Mouse (Mus musculus): ENCODE data around the gene Lipt1. TPM values are rescaled to one million over a fixed set of nuclear protein-coding genes. Genes with fewer than 3 reads are reported as not detected.

The Lipt1 gene
- polyA plus RNA-seq (2012; fragmentation: generic; extraction: Trizol), result 8.3 TPM

GRCm38 (mm10) chr1:37871704-37872103, at the start of gene Lipt1:
Gene Lipt1 (plus strand): TSS chr1:37871738.
- Histone ChIP-seq H3K79me2 (ENCODE audit: control insufficient read depth, insufficient read depth) (no peaks in the 10 kb centered on the region), H3K4me2 (ENCODE audit: low read depth) (peak within 1 kb of the TSS; percentile 81), H3K27me3 (ENCODE audit: control insufficient read depth, insufficient read depth, insufficient read length) (no peaks in the 10 kb centered on the region), H3K4me3 (peak within 1 kb of the TSS; percentile 42), H3K36me3 (ENCODE audit: control insufficient read depth, insufficient read depth) (peaks cover 17% of the 10 kb centered on the region), H3ac (ENCODE audit: control insufficient read depth, insufficient read length) (peak within 1 kb of the TSS; percentile 57)
- TF ChIP-seq POLR2AphosphoS2 (IDR thresholded peaks at IDR 0.05; ENCODE audit: insufficient read length, low read depth) (no peak), SRF (IDR thresholded peaks at IDR 0.05; ENCODE audit: control insufficient read depth, insufficient read length, low read depth) (no peak), REST (IDR thresholded peaks at IDR 0.05; ENCODE audit: insufficient read depth, insufficient read length) (no peak), TCF3 (IDR thresholded peaks at IDR 0.05; ENCODE audit: insufficient read length, low read depth) (no peak), MYOG (IDR thresholded peaks at IDR 0.05; ENCODE audit: control insufficient read depth in 1 of 3, insufficient read depth in 1 of 3, insufficient read length in 2 of 3, low read depth in 2 of 3) (no peak), POLR2A (IDR thresholded peaks at IDR 0.05; ENCODE audit: insufficient read length, low read depth) (no peak)

DNA sequence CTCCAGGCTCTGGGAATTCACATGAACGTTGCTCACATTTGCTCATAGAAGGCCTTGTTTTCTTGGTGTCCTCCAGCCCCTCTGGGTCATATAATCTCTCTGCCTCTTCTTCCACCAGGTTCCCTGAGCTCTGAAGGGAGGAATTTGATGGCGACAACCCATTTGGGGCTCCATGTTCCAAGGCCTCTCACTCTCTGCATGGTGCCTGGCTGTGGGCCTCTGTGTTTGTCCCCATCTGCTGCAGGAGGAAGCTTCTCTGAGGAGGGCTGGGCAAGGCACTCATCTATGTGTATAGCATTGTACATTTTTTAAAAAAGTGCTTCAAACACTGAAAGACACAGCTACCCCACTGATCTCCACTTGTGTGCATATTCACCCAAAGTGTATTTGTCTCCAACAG, 39.9 kb upstream of the Lipt1 start:
- Histone ChIP-seq H3ac (ENCODE audit: control insufficient read depth, insufficient read length) (no peak overlapping the region), H3K4me3 (no peak overlapping the region), H3K36me3 (ENCODE audit: control insufficient read depth, insufficient read depth) (no peaks in the 10 kb centered on the region), H3K27me3 (ENCODE audit: control insufficient read depth, insufficient read depth, insufficient read length) (no peaks in the 10 kb centered on the region), H3K79me2 (ENCODE audit: control insufficient read depth, insufficient read depth) (no peaks in the 10 kb centered on the region), H3K4me2 (ENCODE audit: low read depth) (no peak overlapping the region)
- TF ChIP-seq REST (IDR thresholded peaks at IDR 0.05; ENCODE audit: insufficient read depth, insufficient read length), result no peak
- TF ChIP-seq POLR2A (IDR thresholded peaks at IDR 0.05; ENCODE audit: insufficient read length, low read depth), result no peak

DNA sequence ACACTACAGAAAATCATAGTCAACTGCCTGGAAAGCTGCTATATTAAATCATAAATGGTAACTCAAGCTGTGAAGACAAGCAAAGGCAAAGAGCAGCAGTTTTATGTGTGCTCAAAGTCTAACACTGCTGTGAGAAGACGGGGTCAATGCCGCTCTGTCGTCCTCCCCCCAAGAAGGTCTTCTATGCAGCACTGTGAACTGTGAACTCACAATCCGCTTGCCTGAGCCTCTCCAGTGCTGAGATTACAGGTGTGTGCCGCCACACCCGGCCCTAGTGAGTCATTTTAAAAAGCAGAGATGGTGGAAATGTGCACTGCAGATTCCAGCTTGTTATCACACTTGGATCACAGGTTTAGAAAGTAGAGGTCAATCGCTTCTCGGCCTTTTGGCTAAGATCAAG, 24.7 kb upstream of the Lipt1 start:
- Histone ChIP-seq H3K4me3 (no peak overlapping the region), H3K79me2 (ENCODE audit: control insufficient read depth, insufficient read depth) (no peaks in the 10 kb centered on the region), H3K4me2 (ENCODE audit: low read depth) (no peak overlapping the region), H3K27me3 (ENCODE audit: control insufficient read depth, insufficient read depth, insufficient read length) (no peaks in the 10 kb centered on the region), H3K36me3 (ENCODE audit: control insufficient read depth, insufficient read depth) (no peaks in the 10 kb centered on the region), H3ac (ENCODE audit: control insufficient read depth, insufficient read length) (no peak overlapping the region)
- TF ChIP-seq TCF12 (IDR thresholded peaks at IDR 0.05; ENCODE audit: insufficient read depth, poor library complexity, severe bottlenecking), result no peak
- no peak for TF ChIP-seq POLR2AphosphoS2 (IDR thresholded peaks at IDR 0.05; ENCODE audit: insufficient read length, low read depth)
- TF ChIP-seq POLR2A (IDR thresholded peaks at IDR 0.05; ENCODE audit: insufficient read length, low read depth), result no peak
- no peak for TF ChIP-seq CEBPB (IDR thresholded peaks at IDR 0.05; ENCODE audit: insufficient read depth, poor library complexity, severe bottlenecking)

DNA sequence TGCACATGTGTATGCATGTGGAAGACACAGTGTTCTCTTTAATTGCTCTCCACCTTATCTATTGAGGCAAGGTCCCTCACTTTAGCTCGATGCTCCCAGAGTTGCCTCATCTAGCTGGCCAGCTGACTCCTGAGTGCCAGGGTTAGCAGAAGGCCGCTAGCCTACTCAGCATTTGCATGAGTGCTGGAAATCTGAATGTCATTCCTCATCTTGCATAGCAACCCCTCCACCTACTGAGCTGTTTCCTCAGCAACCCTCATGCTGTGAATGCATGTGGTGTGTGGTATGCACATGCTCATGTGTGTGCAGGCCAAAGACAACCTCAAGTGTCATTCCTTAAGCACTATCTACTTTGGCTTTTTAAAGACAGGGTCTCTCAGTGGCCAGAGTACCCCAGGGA, 20.8 kb upstream of the Lipt1 start:
- Histone ChIP-seq H3K79me2 (ENCODE audit: control insufficient read depth, insufficient read depth) (no peaks in the 10 kb centered on the region), H3K4me3 (no peak overlapping the region), H3K4me2 (ENCODE audit: low read depth) (no peak overlapping the region), H3ac (ENCODE audit: control insufficient read depth, insufficient read length) (no peak overlapping the region), H3K36me3 (ENCODE audit: control insufficient read depth, insufficient read depth) (no peaks in the 10 kb centered on the region), H3K27me3 (ENCODE audit: control insufficient read depth, insufficient read depth, insufficient read length) (no peaks in the 10 kb centered on the region)
- TF ChIP-seq POLR2A (IDR thresholded peaks at IDR 0.05; ENCODE audit: insufficient read length, low read depth) (no peak), SRF (IDR thresholded peaks at IDR 0.05; ENCODE audit: control insufficient read depth, insufficient read length, low read depth) (no peak), MYOG (IDR thresholded peaks at IDR 0.05; ENCODE audit: control insufficient read depth in 1 of 3, insufficient read depth in 1 of 3, insufficient read length in 2 of 3, low read depth in 2 of 3) (no peak), TCF12 (IDR thresholded peaks at IDR 0.05; ENCODE audit: insufficient read depth, poor library complexity, severe bottlenecking) (no peak), TCF3 (IDR thresholded peaks at IDR 0.05; ENCODE audit: insufficient read length, low read depth) (no peak), REST (IDR thresholded peaks at IDR 0.05; ENCODE audit: insufficient read depth, insufficient read length) (no peak), POLR2AphosphoS2 (IDR thresholded peaks at IDR 0.05; ENCODE audit: insufficient read length, low read depth) (no peak), MYOD1 (IDR thresholded peaks at IDR 0.05; ENCODE audit: control insufficient read depth in 1 of 3, insufficient read length in 2 of 3, low read depth in 2 of 3) (no peak), CEBPB (IDR thresholded peaks at IDR 0.05; ENCODE audit: insufficient read depth, poor library complexity, severe bottlenecking) (no peak), USF1 (IDR thresholded peaks at IDR 0.05; ENCODE audit: low read depth) (no peak), MAX (IDR thresholded peaks at IDR 0.05; ENCODE audit: low read depth) (no peak), E2F4 (IDR thresholded peaks at IDR 0.05; ENCODE audit: insufficient read depth) (no peak)

DNA sequence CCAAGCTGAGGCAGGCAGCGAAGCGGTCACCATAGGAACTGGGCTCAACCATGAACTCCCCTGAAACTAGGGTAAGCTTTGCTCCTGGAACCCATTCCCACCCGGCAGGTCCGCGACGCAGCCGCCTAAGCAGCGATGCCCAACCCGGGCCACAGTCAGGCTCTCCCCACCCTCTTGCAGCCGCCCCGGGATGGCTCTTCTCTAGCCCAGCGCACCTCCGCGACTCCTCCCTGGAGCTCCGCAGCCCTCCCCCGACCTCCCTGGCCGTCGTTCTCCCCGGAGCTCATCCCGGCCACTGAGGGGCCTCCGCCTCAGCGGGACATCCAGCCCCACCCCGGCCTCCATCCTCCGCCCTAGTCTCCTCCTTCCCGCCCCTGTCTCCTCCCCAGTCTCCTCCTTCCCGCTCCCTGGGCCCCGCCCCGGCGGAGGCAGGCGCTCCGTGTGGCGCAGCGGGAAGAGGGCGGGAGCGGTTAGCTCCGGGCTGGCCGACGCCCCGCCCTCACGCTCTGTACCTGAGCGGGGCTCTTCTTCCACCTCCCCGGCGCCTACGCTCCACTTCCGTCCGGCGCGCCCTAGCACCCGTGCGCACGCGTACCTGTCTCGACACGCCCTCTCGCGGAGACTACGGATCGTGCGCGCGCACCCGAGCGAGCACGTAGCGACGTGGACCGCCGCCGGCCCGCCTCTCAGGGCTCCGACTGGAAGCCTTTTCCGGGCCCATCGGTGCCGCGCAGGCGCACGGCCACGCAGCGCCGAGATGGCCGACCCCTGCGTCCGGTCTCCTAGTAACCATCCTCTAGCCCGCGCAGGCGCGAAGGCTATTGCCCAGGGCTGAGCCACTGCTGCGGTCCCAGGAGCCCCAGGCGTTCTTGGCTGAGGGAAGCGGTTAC, 6.8 kb upstream of the Lipt1 start:
- no peaks in the 10 kb centered on the region for H3K79me2 ChIP-seq (ENCODE audit: control insufficient read depth, insufficient read depth)
- H3K4me3 ChIP-seq, result peak overlapping the region; percentile 35
- H3K27me3 ChIP-seq (ENCODE audit: control insufficient read depth, insufficient read depth, insufficient read length), result no peaks in the 10 kb centered on the region
- H3K4me2 ChIP-seq (ENCODE audit: low read depth), result peak overlapping the region; percentile 96
- H3K36me3 ChIP-seq (ENCODE audit: control insufficient read depth, insufficient read depth), result no peaks in the 10 kb centered on the region
- TF ChIP-seq TCF3 (IDR thresholded peaks at IDR 0.05; ENCODE audit: insufficient read length, low read depth) (no peak), POLR2AphosphoS2 (IDR thresholded peaks at IDR 0.05; ENCODE audit: insufficient read length, low read depth) (peak; percentile 84), MAX (IDR thresholded peaks at IDR 0.05; ENCODE audit: low read depth) (no peak), E2F4 (IDR thresholded peaks at IDR 0.05; ENCODE audit: insufficient read depth) (peak; percentile 25), TCF12 (IDR thresholded peaks at IDR 0.05; ENCODE audit: insufficient read depth, poor library complexity, severe bottlenecking) (no peak), MYOD1 (IDR thresholded peaks at IDR 0.05; ENCODE audit: control insufficient read depth in 1 of 3, insufficient read length in 2 of 3, low read depth in 2 of 3) (no peak), CEBPB (IDR thresholded peaks at IDR 0.05; ENCODE audit: insufficient read depth, poor library complexity, severe bottlenecking) (no peak), USF1 (IDR thresholded peaks at IDR 0.05; ENCODE audit: low read depth) (no peak), MYOG (IDR thresholded peaks at IDR 0.05; ENCODE audit: control insufficient read depth in 1 of 3, insufficient read depth in 1 of 3, insufficient read length in 2 of 3, low read depth in 2 of 3) (no peak), POLR2A (IDR thresholded peaks at IDR 0.05; ENCODE audit: insufficient read length, low read depth) (peak; percentile 77), REST (IDR thresholded peaks at IDR 0.05; ENCODE audit: insufficient read depth, insufficient read length) (no peak)
- H3ac ChIP-seq (ENCODE audit: control insufficient read depth, insufficient read length), result no peak overlapping the region
